Mouse (Mus musculus): Measurements from ENCODE around the gene Cdkn1a.
A peak's percentile ranks its signal among the peaks of the same experiment; 100 is the strongest.
"Not testable (repeated sequence)": the region's sequence is repeated elsewhere in the genome, so short reads cannot be mapped to it uniquely, and the experiment has no call there.

The Cdkn1a gene

GRCm38 (mm10) chr17:29060946-29061345 lies 29.8 kb upstream of the Cdkn1a start:
- DNase-seq = no peak

GRCm38 (mm10) chr17:29062119-29063035 lies 28.4 kb upstream of the Cdkn1a start:
- no peak for DNase-seq

GRCm38 (mm10) chr17:29063121-29063987 lies 27.4 kb upstream of the Cdkn1a start:
- no peak for DNase-seq

GRCm38 (mm10) chr17:29063988-29064285 lies 26.8 kb upstream of the Cdkn1a start:
- DNase-seq = no peak

- no peak for DNase-seq
Measured at GRCm38 (mm10) chr17:29065245-29065940, 25.4 kb upstream of the Cdkn1a start.

- DNase-seq = no peak
Measured at GRCm38 (mm10) chr17:29065971-29066370, 24.8 kb upstream of the Cdkn1a start.

GRCm38 (mm10) chr17:29067416-29067815 lies 23.4 kb upstream of the Cdkn1a start:
- DNase-seq = not testable (repeated sequence)

GRCm38 (mm10) chr17:29067847-29068246 lies 22.9 kb upstream of the Cdkn1a start:
- no peak for DNase-seq

- no peak for DNase-seq
Measured at GRCm38 (mm10) chr17:29069063-29069462, 21.7 kb upstream of the Cdkn1a start.

GRCm38 (mm10) chr17:29071820-29072219 lies 19.0 kb upstream of the Cdkn1a start:
- DNase-seq = no peak

GRCm38 (mm10) chr17:29072701-29073307 lies 18.0 kb upstream of the Cdkn1a start:
- no peak for DNase-seq

GRCm38 (mm10) chr17:29073313-29073712 lies 17.5 kb upstream of the Cdkn1a start:
- DNase-seq = no peak

GRCm38 (mm10) chr17:29074085-29074484 lies 16.7 kb upstream of the Cdkn1a start:
- DNase-seq = no peak

- DNase-seq = no peak
Measured at GRCm38 (mm10) chr17:29076235-29076634, 14.5 kb upstream of the Cdkn1a start.

- peak; percentile 42 for DNase-seq
Measured at GRCm38 (mm10) chr17:29077786-29078509, 12.8 kb upstream of the Cdkn1a start.

- no peak for DNase-seq
Measured at GRCm38 (mm10) chr17:29078519-29079383, 12.0 kb upstream of the Cdkn1a start.

- DNase-seq = no peak
Measured at GRCm38 (mm10) chr17:29080758-29081617, 9.8 kb upstream of the Cdkn1a start.

- no peak for DNase-seq
Measured at GRCm38 (mm10) chr17:29081618-29082381, 9.0 kb upstream of the Cdkn1a start.

GRCm38 (mm10) chr17:29083586-29083985 lies 7.2 kb upstream of the Cdkn1a start:
- no peak for DNase-seq
